Mouse (Mus musculus): ENCODE data around the gene Tsc22d3. TPM values are rescaled to one million over a fixed set of nuclear protein-coding genes. Genes with fewer than 3 reads are reported as not detected.
A peak's percentile ranks its signal among the peaks of the same experiment; 100 is the strongest.
"Not testable (repeated sequence)": the region's sequence is repeated elsewhere in the genome, so short reads cannot be mapped to it uniquely, and the experiment has no call there.

Tsc22d3 gene
- polyA plus RNA-seq, 1 experiment: 68.3 TPM

- DNase-seq (ENCODE audit: extremely low spot score in 1 of 2, low spot score in 1 of 2): no peak
Observed at GRCm38 (mm10) chrX:140531356-140531755, 69.1 kb downstream of the Tsc22d3 start.

DNA sequence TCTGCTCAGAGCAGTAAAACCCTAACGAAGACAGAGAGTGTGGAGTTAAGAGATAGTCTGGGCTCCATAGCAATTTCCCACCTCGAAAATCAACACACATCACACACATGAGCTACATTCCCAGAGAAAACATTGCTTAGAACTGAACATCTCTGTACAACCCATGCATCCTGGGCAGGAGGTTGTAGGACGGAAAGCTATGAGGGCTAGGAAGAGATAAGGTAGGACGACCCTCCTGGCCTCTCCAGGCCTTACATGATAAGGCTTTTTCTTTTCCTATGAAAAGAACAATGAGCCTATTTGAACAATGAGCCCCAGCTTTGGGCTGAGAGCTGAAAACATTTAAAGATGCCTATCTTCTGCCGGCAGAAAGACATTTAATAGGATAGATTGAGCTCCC is 69.8 kb downstream of the Tsc22d3 start:
- DNase-seq (ENCODE audit: extremely low spot score in 1 of 2, low spot score in 1 of 2): no peak

DNA sequence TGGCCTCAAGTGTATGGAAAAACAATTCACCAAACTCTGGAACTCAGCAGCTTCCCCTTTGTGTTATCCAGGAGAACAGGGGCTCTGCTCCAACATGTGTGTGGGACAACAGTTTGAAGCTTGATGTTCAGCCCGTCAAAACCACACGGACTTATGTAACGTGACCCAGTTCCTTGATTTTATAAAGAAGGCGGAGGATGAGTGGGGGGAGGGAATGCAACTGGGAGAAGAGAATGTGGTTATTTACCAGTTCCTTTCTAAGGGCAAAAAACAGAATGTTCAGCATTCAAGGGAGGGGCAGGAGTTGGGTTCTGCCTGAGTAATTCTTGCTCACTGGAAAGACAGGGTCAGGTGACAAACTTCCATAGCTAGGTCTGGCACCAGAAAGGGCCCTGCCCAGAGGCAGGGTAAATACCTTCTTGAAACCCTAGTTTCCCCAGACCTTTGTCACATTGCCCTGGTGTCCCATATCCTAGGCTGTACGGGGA is 71.3 kb downstream of the Tsc22d3 start:
- no peak for DNase-seq (ENCODE audit: extremely low spot score in 1 of 2, low spot score in 1 of 2)

DNA sequence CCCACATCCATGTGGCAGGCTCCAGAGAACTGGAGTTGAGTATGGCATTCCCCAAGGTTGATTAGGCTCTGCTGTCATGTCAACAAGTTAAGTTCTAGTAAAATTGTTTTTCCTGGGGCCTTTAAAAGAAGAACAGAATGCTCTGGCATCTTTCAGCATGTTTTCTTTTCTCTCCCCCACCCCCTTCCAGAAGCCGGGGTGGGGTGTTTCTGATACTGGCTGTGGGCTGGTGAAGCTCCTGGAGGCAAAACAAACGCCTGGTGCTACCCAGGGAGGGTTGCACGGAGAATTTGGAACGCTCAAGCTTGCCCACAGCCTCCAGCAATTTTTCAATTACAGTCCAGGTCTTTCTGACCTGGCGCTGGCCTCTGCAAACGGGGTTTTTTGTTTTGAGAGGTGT is 73.2 kb downstream of the Tsc22d3 start:
- no peak for DNase-seq (ENCODE audit: extremely low spot score in 1 of 2, low spot score in 1 of 2)

GRCm38 (mm10) chrX:140526253-140526618 is 74.2 kb downstream of the Tsc22d3 start:
- DNase-seq (ENCODE audit: extremely low spot score in 1 of 2, low spot score in 1 of 2): no peak

DNA sequence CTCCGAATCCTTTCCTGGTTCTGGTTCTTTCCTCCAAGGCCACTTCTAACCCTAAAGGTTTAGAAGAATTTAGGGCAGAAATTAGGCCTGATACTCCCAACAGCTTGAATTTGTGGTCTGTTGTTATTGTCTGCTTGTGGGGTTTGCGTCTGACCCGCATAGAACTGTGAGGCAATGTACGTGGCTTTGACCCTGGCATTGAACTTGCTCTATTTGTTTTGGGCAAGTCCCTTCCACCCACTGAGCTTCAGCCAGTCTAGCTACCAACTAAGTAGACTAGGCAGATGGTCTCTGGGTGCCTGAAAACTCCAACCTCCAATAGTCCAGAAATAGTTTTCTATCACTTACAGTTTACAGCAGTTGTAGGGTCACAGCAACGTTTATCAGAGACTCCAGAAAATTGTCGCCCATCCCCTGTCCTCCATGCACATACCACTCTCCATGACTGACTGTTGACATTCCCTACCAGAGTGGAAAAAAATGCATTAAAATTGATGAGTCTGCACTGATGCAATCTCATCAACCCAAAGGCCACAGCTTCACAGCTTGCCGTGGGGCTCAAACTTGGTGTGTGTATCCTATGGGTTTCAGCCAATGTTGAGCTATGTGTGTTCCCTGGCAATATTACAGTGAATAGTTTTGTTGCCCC is 74.7 kb downstream of the Tsc22d3 start:
- DNase-seq (ENCODE audit: extremely low spot score in 1 of 2, low spot score in 1 of 2): no peak

DNA sequence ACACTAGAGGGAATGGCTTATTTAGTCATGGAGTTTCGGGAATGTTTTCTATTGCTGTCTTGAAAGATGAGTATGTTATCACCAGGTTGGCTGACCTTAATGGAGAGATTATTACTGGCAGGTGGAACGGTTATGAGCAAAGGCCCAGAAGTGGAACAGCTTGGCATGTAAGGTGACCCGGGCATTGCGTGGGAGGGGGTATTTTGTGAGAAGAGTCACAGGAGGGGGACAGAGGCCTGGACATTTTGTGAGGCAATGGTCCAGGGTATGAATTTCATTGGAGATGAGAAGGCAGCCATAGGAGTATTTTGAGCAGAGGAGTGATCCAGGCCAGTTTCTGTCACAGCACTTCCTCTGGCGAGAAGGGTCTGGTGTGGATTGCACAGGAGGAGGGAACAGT is 76.2 kb downstream of the Tsc22d3 start:
- DNase-seq (ENCODE audit: extremely low spot score in 1 of 2, low spot score in 1 of 2): no peak

DNA sequence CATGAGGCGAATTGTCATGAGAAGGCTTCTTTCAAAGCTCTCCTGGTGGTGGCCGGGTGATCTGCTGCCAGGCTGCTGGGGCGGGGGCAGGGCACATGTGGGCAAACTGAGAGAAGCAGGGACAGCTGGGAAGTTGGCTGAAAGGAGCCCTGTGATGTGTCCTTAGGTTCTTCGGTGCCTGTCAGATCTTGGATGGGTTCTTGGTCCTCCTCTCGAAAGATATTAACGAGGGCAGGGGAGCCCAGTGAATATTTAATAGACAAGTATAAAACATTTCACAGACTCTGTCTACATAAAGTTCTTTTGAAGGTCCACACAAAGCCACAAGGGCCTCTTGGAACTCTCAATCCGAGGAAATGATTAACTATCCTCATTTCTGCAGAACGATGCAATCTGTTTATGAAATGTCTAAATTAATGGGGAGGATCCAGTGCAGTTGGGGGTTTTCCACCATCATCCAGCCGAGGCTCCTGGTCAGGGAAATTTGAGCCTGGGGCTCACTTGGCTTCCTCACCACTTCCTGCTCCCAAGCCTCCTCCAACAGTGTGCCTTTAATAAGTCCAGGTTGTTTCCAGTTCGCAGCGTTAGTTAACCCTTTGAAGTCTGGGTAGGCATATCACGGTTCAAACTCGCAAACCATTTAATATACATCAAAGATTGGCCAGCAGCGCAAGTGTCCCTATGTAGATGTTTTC is 78.2 kb downstream of the Tsc22d3 start:
- DNase-seq (ENCODE audit: extremely low spot score in 1 of 2, low spot score in 1 of 2): no peak

- peak; percentile 59 to 63 for DNase-seq (ENCODE audit: extremely low spot score in 1 of 2, low spot score in 1 of 2)
Observed at GRCm38 (mm10) chrX:140520146-140521102, 80.0 kb downstream of the Tsc22d3 start.

DNA sequence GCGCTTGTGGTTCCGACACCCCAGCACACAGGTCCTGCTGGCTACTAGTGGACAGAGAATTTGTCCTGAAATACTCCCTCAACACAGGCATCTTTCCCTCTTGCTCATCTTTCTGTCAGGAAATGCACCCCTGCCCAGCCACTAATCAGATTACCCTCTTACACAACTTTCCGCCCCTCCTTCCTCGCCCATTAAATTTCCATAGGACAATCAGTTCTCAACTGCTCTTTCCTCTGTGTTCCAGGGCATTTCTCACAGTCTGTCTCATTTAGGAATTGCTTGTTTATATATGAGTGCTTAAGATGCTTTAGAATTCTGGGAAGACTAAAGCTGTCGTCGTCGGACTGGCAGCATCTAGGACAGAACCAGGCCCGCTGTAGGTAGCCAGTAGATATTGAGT is 82.1 kb downstream of the Tsc22d3 start:
- no peak for DNase-seq (ENCODE audit: extremely low spot score in 1 of 2, low spot score in 1 of 2)

- DNase-seq (ENCODE audit: extremely low spot score in 1 of 2, low spot score in 1 of 2): no peak
Observed at GRCm38 (mm10) chrX:140513379-140513778, 87.1 kb downstream of the Tsc22d3 start.

- no peak for DNase-seq (ENCODE audit: extremely low spot score in 1 of 2, low spot score in 1 of 2)
Observed at GRCm38 (mm10) chrX:140511687-140512651, 88.5 kb downstream of the Tsc22d3 start.

DNA sequence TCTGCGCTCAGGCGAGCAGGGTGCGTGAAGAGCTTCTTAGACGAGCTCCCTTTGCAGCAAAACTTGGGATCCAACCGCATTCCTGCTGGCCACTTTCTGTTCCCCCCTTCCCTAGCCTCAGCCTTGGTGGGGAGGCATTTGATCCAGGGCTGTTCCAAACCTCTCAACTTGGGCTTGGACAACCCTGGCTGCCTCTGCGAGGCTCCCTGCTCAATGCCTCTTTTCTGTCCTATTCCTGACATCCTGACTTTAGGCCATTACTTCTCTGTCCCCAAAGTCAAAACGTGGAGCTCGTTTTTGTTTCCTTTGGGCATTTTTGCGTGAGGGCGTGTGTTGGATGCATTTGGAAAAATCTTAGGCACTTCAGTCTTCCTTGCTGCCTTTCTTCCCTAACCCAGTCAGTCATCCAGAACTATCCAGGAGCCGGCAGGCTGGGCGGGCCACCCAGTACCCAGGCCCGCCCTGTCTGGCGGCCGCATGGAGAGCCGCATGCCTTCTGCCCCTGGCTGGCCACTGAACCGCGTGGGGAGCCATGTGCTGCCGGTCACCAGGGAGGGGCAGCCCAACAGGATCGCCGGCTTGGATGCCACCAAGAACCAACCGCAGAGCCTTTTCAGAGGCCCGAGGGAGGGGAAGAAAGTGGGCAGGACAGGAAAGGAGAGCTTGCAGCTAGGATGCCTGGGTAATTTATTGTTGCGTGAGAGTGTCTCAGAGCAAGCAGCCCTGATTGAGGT is 89.6 kb downstream of the Tsc22d3 start:
- peak; percentile 5 to 16 for DNase-seq (ENCODE audit: extremely low spot score in 1 of 2, low spot score in 1 of 2)

DNA sequence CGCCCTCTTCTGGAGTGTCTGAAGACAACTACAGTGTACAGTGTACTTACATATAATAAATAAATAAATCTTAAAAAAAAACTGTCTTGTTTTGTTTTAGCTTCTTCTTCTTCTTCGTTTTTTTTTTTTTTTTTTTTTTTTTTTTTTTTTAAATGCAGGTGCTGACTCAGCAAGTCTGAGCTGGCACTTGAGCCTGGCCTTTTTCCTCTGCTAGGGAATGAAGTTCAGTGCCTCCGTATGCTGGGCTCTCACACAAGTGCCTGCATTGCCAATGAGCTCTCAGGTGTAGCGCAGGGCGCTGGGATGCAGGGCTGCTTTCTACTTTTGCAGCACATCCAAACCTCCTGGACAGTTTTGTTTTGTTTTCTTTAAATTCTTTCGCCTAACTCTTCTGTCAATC is 90.6 kb downstream of the Tsc22d3 start:
- no peak for DNase-seq (ENCODE audit: extremely low spot score in 1 of 2, low spot score in 1 of 2)

GRCm38 (mm10) chrX:140508791-140509190 is 91.7 kb downstream of the Tsc22d3 start:
- DNase-seq (ENCODE audit: extremely low spot score in 1 of 2, low spot score in 1 of 2): not testable (repeated sequence)

DNA sequence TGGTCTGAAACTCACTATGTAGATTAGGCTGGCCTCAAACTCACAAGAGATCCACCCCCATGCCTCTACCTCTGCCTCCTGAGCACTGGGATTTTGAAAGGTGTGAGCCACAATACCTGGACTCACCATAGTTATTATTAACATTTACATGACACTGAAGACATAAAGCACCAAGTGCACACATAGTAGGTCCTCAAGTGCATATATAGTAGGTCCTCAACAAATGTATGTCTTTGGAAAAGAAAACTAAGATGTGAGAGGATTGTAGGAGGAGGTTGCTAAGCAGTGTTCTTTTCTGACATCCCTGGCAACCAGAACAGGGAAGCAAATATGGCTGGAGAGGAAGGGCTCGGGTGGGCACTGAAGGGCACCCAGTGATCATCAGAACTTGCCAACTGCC is 93.1 kb downstream of the Tsc22d3 start:
- DNase-seq (ENCODE audit: extremely low spot score in 1 of 2, low spot score in 1 of 2): no peak

DNA sequence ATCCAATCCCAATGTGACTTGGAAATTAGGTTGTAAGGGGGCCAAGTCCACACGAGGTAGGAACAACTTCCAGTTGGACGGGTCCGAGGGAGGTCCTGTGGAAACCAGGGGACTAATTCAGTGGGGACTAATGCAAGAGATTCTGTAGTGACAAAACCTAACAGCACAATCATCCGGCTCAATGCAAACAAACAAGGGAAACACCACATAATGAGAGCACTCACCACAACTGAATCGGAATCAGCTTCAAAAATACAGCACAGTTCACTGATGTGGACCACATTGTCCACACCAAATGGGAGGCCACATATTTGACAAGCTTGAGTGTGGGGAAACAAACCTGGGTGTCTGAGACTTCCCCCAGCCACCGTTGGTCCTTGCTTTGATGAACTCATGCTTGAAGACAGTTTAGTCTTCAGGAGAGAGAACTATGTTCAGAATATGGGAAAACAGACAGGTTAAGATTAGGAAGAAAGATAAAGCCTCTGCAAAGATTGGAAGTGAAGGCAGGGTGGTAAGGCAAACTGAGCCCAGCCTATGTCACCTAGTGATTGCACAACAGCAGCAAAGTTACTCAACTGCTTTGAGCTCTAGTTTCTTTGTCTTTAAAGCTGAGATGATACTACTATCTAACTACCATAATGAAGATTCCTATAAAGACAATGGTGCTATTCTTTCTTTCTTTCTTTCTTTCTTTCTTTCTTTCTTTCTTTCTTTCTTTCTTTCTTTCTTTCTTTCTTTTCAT is 93.9 kb downstream of the Tsc22d3 start:
- no peak for DNase-seq (ENCODE audit: extremely low spot score in 1 of 2, low spot score in 1 of 2)

GRCm38 (mm10) chrX:140505497-140506238 is 94.8 kb downstream of the Tsc22d3 start:
- no peak for DNase-seq (ENCODE audit: extremely low spot score in 1 of 2, low spot score in 1 of 2)

Measured in frontal cortex, adult 2 months (tissue).